Mouse (Mus musculus): ENCODE measurements around the gene Cpsf7. TPM values are rescaled to one million over a fixed set of nuclear protein-coding genes. Genes with fewer than 3 reads are reported as not detected.

The Cpsf7 gene
- polyA plus RNA-seq, 1 experiment, result 41.1 TPM

DNA sequence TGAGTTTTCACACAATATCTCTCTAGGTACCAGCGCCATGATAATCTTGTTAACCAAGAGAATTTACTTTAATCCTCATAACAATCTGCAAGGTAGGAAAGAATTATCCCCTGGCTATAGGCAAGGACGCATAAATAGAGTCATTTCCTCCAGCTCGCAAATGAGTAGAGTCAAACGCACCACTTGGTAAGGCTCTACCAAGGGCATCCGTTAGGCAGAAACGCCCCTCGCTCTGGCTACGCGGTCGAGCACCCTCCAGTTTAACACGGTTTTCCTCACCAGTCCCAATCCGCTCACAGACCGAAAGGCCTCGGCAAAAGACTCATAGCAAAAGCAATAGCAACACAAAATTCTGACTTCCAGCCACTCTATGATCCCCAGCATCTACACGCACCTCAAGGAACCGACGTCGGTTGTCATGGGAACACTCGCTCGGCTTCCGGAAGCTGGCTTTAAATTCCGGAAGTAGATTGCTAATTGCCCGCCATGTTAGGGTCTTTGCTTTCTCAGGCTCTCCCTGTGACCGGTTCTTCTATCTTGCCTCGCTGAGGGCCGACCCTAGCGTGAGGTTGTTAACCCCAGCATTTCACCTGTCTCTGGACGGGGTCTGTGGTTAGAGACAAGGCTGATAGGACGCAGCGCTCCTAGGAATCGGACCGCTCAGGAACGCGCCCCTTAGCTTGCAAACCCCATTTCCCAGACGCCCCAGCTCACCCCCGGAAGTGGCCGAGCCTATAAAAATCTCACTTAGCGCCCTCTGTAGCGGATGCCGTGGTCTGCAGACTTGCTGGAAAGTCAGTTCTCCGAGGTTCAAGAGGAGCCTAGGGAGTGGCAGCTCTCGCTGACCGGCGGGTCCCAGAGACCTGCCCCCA lies 51.9 kb downstream of the Cpsf7 start, which contains the start of the genes Cyb561a3 and Tmem138:
TSS of gene Cyb561a3 (plus strand) at position 483 of the 872 bp plus-strand sequence.
TSS of gene Tmem138 (minus strand) at position 673 of the 872 bp plus-strand sequence.
- WGBS, result under 1% methylated on average over 44 of the region's 44 CpGs
- DNase-seq, result peak; percentile 92
- Histone ChIP-seq H3K4me1 (ENCODE audit: control insufficient read depth, insufficient read depth, low read length) (no peaks in the 10 kb centered on the region; the same call in 1 of the 2 replicates), H3K4me3 (replicated peaks; ENCODE audit: extremely low read depth, low read depth, low read length) (peak within 1 kb of the TSS; percentile 87)
- TF ChIP-seq CTCF (IDR thresholded peaks at IDR 0.05; ENCODE audit: insufficient read depth, low read length), result peak; percentile 46; the same call in 1 of the 2 replicates
- peak; percentile 91; the same call in 1 of the 2 replicates for TF ChIP-seq POLR2A (IDR thresholded peaks at IDR 0.05; ENCODE audit: borderline replicate concordance, extremely low read depth, low read depth, low read length)

DNA sequence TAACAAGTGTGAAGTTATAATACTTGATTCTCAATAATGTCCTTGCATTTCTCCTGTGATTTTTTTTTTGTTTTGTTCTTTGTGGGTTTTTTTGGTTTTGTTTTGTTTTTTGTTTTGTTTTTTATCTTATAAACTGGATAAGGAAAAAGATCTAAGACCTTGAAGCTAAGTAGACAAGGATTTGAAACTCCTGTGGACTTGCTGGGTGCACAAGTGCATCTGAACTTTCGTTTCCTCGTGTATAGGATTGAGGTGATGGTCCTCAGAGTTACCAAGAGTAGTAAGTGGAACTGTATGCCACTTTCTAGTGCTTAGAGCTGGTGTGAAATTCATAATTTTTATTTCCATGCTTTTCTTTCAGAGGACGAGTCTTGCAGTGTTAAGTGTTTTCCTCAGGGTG lies 55.0 kb downstream of the Cpsf7 start:
- TF ChIP-seq CTCF (IDR thresholded peaks at IDR 0.05; ENCODE audit: insufficient read depth, low read length) (no peak), POLR2A (IDR thresholded peaks at IDR 0.05; ENCODE audit: borderline replicate concordance, extremely low read depth, low read depth, low read length) (no peak)
- Histone ChIP-seq H3K4me3 (replicated peaks; ENCODE audit: extremely low read depth, low read depth, low read length) (no peak overlapping the region), H3K4me1 (ENCODE audit: control insufficient read depth, insufficient read depth, low read length) (no peaks in the 10 kb centered on the region; the same call in 1 of the 2 replicates)
- DNase-seq, result no peak
- WGBS, result 74% methylated on average over 3 of the region's 3 CpGs

DNA sequence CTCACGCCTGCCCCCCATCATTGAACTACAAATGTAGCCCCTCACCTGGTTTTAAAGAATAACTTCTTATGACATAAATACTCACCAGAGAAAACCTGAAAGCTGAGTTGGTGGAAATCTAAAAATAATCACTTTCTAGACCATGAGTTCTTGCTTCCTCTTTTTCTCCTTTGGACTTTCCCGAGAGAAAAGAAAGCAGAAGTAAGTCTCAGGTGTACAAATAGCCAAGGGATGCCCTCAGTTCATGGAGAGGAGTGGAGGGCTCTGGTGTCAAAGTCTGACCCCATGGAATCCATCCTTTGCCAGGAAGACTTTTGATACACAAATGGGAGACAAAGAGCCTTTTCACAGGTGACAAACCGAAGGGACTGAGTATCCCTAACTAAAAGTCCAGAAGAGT lies 55.7 kb downstream of the Cpsf7 start:
- WGBS, result 71% methylated on average over 3 of the region's 3 CpGs
- no peak for DNase-seq

DNA sequence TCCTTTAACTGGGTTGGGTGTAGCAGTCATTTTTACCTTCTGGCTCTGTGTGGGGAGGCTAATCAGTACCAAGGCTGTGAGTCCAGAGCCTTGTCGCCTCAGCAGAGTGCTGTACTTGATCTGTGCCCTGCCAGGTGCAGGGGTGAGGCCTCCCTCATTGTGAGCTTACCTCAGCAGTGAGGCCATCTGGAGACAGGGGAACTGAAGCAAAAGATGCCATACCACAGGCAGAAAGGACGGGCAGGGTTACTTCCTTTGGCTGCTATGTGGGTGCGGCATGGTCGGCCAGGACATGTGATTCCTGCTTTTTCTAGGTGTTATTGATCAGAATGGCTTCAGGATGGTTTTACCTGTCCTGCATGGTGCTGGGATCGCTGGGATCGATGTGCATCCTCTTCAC lies 56.9 kb downstream of the Cpsf7 start:
- WGBS, result 72% methylated on average over 6 of the region's 6 CpGs
- Histone ChIP-seq H3K4me3 (replicated peaks; ENCODE audit: extremely low read depth, low read depth, low read length) (no peak overlapping the region), H3K4me1 (ENCODE audit: control insufficient read depth, insufficient read depth, low read length) (no peaks in the 10 kb centered on the region; the same call in 1 of the 2 replicates)
- TF ChIP-seq POLR2A (IDR thresholded peaks at IDR 0.05; ENCODE audit: borderline replicate concordance, extremely low read depth, low read depth, low read length) (no peak), CTCF (IDR thresholded peaks at IDR 0.05; ENCODE audit: insufficient read depth, low read length) (no peak)
- DNase-seq, result no peak

More for the DNA sequence above, 55.7 kb downstream of the Cpsf7 start:
- TF ChIP-seq POLR2A (IDR thresholded peaks at IDR 0.05; ENCODE audit: borderline replicate concordance, extremely low read depth, low read depth, low read length), result no peak
- TF ChIP-seq CTCF (IDR thresholded peaks at IDR 0.05; ENCODE audit: insufficient read depth, low read length), result no peak
- no peaks in the 10 kb centered on the region; the same call in 1 of the 2 replicates for H3K4me1 ChIP-seq (ENCODE audit: control insufficient read depth, insufficient read depth, low read length)
- no peak overlapping the region for H3K4me3 ChIP-seq (replicated peaks; ENCODE audit: extremely low read depth, low read depth, low read length)

DNA sequence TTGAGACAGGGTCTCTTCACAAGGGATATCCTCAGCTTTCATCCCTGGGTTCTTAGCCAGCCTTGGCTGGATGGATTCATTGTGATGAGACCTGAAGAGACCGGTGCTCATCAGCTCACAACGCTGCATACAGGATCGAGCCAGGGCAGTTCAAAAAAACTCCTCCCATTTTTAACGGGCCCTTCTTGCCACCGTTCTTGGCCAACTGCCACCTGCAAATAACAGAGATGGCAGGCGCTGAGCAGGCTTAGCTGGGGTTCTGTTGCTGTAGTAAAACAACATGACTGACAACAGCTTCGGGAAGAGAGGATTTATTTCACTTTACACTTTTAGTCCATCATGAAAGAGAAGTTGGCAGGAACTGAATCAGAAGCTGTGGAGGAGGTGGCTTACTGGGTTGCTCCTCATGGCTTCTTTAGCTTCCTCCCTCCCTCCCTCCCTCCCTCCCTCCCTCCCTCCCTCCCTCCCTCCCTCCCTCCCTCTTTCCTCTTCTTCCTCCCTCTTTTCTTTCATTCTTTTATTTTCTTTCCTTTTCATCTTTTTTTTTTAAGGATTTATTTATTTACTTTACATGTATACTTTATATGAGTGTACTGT lies 58.6 kb downstream of the Cpsf7 start:
- TF ChIP-seq POLR2A (IDR thresholded peaks at IDR 0.05; ENCODE audit: borderline replicate concordance, extremely low read depth, low read depth, low read length) (no peak), CTCF (IDR thresholded peaks at IDR 0.05; ENCODE audit: insufficient read depth, low read length) (no peak)
- 47% methylated on average over 7 of the region's 7 CpGs for WGBS
- Histone ChIP-seq H3K4me3 (replicated peaks; ENCODE audit: extremely low read depth, low read depth, low read length) (no peak overlapping the region), H3K4me1 (ENCODE audit: control insufficient read depth, insufficient read depth, low read length) (no peaks in the 10 kb centered on the region; the same call in 1 of the 2 replicates)
- DNase-seq, result no peak

DNA sequence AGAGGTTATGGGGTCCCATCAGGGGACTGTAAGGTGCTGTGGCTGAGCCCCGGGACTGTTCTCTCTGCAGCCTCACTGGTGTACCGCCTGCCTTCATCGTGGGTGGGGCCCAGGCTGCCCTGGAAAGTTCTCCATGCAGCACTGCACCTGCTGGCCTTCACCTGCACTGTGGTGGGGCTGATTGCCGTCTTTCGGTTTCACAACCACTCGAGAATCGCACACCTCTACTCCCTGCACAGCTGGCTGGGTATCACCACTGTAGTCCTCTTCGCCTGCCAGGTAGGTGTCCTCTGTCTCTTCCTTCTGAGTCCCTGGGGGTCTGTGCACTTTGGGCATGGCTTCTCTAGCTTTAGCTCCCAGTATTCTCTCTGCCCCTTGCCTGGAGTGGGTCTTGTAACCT lies 60.0 kb downstream of the Cpsf7 start:
- 79% methylated on average over 8 of the region's 8 CpGs for WGBS
- H3K4me3 ChIP-seq (replicated peaks; ENCODE audit: extremely low read depth, low read depth, low read length), result no peak overlapping the region
- no peak for DNase-seq
- TF ChIP-seq CTCF (IDR thresholded peaks at IDR 0.05; ENCODE audit: insufficient read depth, low read length) (no peak), POLR2A (IDR thresholded peaks at IDR 0.05; ENCODE audit: borderline replicate concordance, extremely low read depth, low read depth, low read length) (no peak)
- no peaks in the 10 kb centered on the region for H3K4me1 ChIP-seq (ENCODE audit: control insufficient read depth, insufficient read depth, low read length)

DNA sequence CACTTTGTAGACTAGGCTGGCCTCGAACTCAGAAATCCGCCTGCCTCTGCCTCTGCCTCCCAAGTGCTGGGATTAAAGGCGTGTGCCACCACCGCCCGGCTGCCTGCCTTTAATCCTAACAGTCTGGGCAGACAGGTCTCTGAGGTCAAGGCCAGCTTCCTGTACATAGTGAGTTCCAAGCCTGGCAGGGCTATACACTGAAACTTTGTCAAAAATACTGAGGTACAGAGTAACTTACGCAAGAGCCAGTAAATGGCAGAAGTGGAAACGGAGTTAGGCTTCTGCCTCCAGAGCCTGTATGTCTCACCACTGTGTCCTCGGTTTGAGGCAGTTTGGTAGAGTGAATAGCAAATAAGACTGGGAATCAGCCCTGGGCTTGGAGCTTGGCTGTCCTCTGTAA lies 62.2 kb downstream of the Cpsf7 start:
- 84% methylated on average over 8 of the region's 8 CpGs for WGBS
- Histone ChIP-seq H3K4me1 (ENCODE audit: control insufficient read depth, insufficient read depth, low read length) (no peaks in the 10 kb centered on the region), H3K4me3 (replicated peaks; ENCODE audit: extremely low read depth, low read depth, low read length) (no peak overlapping the region)
- no peak for DNase-seq
- no peak for TF ChIP-seq CTCF (IDR thresholded peaks at IDR 0.05; ENCODE audit: insufficient read depth, low read length)
- no peak for TF ChIP-seq POLR2A (IDR thresholded peaks at IDR 0.05; ENCODE audit: borderline replicate concordance, extremely low read depth, low read depth, low read length)

DNA sequence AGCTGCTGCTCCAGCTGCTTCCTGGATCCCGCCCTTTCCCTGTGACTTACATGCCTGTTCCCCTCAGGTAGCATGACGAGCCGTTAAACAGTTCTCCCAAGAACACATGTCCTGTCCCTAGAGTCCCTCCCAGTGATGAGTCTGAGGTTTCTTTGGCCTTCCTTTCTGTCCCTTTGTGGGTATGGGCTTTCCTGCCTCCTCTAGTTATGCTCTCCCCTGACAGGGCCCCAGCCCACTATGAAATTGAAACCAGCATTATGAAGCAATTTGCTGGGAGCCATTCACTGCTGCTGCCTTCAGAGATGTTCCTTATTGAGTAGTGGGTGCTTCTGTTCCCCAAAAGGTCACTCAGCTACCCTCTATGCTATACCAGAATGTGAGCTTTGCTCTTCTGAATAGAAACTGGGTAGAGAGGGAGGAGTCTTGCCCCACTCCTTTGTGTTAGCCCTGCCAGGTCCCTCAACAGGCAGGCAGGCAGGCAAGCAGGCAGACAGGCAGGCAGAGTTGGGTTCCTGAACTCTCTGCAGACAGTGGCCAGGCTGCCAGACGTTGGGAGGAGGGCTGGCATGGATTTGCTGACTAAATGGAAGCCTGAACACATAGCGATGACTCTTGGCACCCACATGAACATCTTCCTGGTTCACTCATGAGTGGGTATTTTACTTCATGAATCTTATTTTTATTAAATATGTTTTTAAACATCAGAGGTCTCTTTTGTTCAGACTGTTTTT lies 64.2 kb downstream of the Cpsf7 start:
- Histone ChIP-seq H3K4me3 (replicated peaks; ENCODE audit: extremely low read depth, low read depth, low read length) (no peak overlapping the region), H3K4me1 (ENCODE audit: control insufficient read depth, insufficient read depth, low read length) (no peaks in the 10 kb centered on the region)
- no peak for TF ChIP-seq POLR2A (IDR thresholded peaks at IDR 0.05; ENCODE audit: borderline replicate concordance, extremely low read depth, low read depth, low read length)
- TF ChIP-seq CTCF (IDR thresholded peaks at IDR 0.05; ENCODE audit: insufficient read depth, low read length), result no peak
- no peak for DNase-seq
- WGBS, result 65% methylated on average over 5 of the region's 5 CpGs

DNA sequence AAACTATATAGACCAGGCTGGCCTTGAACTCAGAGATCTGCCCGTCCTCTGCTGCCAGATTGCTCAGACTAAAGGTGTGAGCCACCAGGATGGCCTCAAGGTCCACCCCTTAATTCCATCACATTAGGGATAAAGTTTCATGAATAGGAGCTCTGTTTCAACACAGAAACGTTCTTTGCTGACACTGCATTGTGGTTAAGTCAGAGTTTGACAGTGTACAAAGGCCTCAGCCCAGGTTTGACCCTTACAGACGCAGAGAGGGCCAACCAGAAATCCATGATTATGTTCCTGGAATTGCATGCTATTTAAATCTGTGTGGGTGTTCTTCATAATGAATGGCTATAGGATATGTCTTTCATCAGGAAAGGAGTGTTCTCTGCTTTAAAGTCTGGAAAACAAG lies 65.2 kb downstream of the Cpsf7 start:
- Histone ChIP-seq H3K4me1 (ENCODE audit: control insufficient read depth, insufficient read depth, low read length) (no peaks in the 10 kb centered on the region), H3K4me3 (replicated peaks; ENCODE audit: extremely low read depth, low read depth, low read length) (no peak overlapping the region)
- DNase-seq, result no peak
- TF ChIP-seq POLR2A (IDR thresholded peaks at IDR 0.05; ENCODE audit: borderline replicate concordance, extremely low read depth, low read depth, low read length) (no peak), CTCF (IDR thresholded peaks at IDR 0.05; ENCODE audit: insufficient read depth, low read length) (no peak)
- 67% methylated on average over 3 of the region's 3 CpGs for WGBS

All from lung, adult 2 months (tissue).